Mouse (Mus musculus) left cerebral cortex, postnatal 4 days (tissue): ENCODE measurements around the gene Akip1. TPM values are rescaled to one million over a fixed set of nuclear protein-coding genes. Genes with fewer than 3 reads are reported as not detected.

ENCODE experiments used
- total RNA-seq, 2 experiments: library from RNA; stranded (reverse); gene quantifications; 2 replicates each; pipeline ENCODE4 v1.2.3; 2021

Akip1 gene
- total RNA-seq, 2 experiments from 2014 or later, result 7.3 to 10.5 TPM

Other genes with a start within 250 kb of the Akip1 start
- gene Trim66, start 195.6 kb upstream of the Akip1 start, total RNA-seq, result 1 to 10 TPM; 3.1 TPM
- gene Rpl27a, start 184.5 kb upstream of the Akip1 start, total RNA-seq, result 100 to 1,000 TPM; 159 TPM
- gene St5, start 85 bp upstream of the Akip1 start, total RNA-seq, result 10 to 100 TPM; 20.7 to 21.5 TPM
- gene BC051019, start 20.2 kb downstream of the Akip1 start, total RNA-seq, result under 1 TPM in 1 of 2 experiments, not detected in 1; 0.22 TPM
- gene Ascl3, start 28.0 kb downstream of the Akip1 start, total RNA-seq, result not detected
- 10 to 100 TPM; 51.0 to 57.8 TPM for gene Tmem9b, start 49.2 kb downstream of the Akip1 start, total RNA-seq
- 10 to 100 TPM; 30.9 to 36.1 TPM for gene Nrip3, start 78.3 kb downstream of the Akip1 start, total RNA-seq
- 1 to 10 TPM in 1 of 2 experiments, under 1 TPM in 1; 0.74 to 2.0 TPM for gene Scube2, start 162.0 kb downstream of the Akip1 start, total RNA-seq